Mouse (Mus musculus): Measurements from ENCODE around the gene S1pr1. TPM values are rescaled to one million over a fixed set of nuclear protein-coding genes. Genes with fewer than 3 reads are reported as not detected.

Gene S1pr1
- polyA plus RNA-seq, 1 experiment from 2014 or later = 88.9 TPM

GRCm38 (mm10) chr3:115709118-115709574 lies 5.7 kb downstream of the S1pr1 start:
- H3K4me3 ChIP-seq (ENCODE audit: low read length) = no peak overlapping the region; the same call in 1 of the 2 replicates
- H3K36me3 ChIP-seq (ENCODE audit: control insufficient read depth, insufficient read depth) = peaks cover 34% of the 10 kb centered on the region
- WGBS = 58% methylated on average over 6 of the region's 6 CpGs
- H3K9ac ChIP-seq (ENCODE audit: low read length) = no peak overlapping the region
- peak overlapping the region; percentile 34; the same call in 1 of the 2 replicates for H3K4me2 ChIP-seq (ENCODE audit: low read depth, low read length)
- H3K9me3 ChIP-seq (replicated peaks; ENCODE audit: control insufficient read depth, low read length) = no peaks in the 10 kb centered on the region
- no peaks in the 10 kb centered on the region for H3K27me3 ChIP-seq (ENCODE audit: control insufficient read depth, insufficient read depth, low read length)
- peaks cover 35% of the 10 kb centered on the region for H3K4me1 ChIP-seq (ENCODE audit: control insufficient read depth, insufficient read depth, low read length)
- peak overlapping the region; percentile 52 for H3K27ac ChIP-seq (ENCODE audit: low read length)
- peak; percentile 62 for ATAC-seq (replicated peaks; ENCODE audit: extremely low read depth, insufficient read depth, low FRiP score)

GRCm38 (mm10) chr3:115706736-115707135 lies 8.1 kb downstream of the S1pr1 start:
- no peak overlapping the region for H3K4me3 ChIP-seq (ENCODE audit: low read length)
- no peak overlapping the region for H3K4me2 ChIP-seq (ENCODE audit: low read depth, low read length)
- 94% methylated on average over 2 of the region's 2 CpGs for WGBS
- H3K27ac ChIP-seq (ENCODE audit: low read length) = no peak overlapping the region
- H3K4me1 ChIP-seq (ENCODE audit: control insufficient read depth, insufficient read depth, low read length) = peaks cover 27% of the 10 kb centered on the region
- ATAC-seq (replicated peaks; ENCODE audit: extremely low read depth, insufficient read depth, low FRiP score) = no peak
- peaks cover 30% of the 10 kb centered on the region for H3K36me3 ChIP-seq (ENCODE audit: control insufficient read depth, insufficient read depth)
- H3K9ac ChIP-seq (ENCODE audit: low read length) = no peak overlapping the region
- no peaks in the 10 kb centered on the region for H3K9me3 ChIP-seq (replicated peaks; ENCODE audit: control insufficient read depth, low read length)
- H3K27me3 ChIP-seq (ENCODE audit: control insufficient read depth, insufficient read depth, low read length) = no peaks in the 10 kb centered on the region

GRCm38 (mm10) chr3:115704254-115704908 lies 10.5 kb downstream of the S1pr1 start:
- Histone ChIP-seq H3K4me2 (ENCODE audit: low read depth, low read length) (no peak overlapping the region), H3K9ac (ENCODE audit: low read length) (no peak overlapping the region), H3K4me1 (ENCODE audit: control insufficient read depth, insufficient read depth, low read length) (peaks cover 11% of the 10 kb centered on the region), H3K9me3 (replicated peaks; ENCODE audit: control insufficient read depth, low read length) (no peaks in the 10 kb centered on the region), H3K36me3 (ENCODE audit: control insufficient read depth, insufficient read depth) (peaks cover 21% of the 10 kb centered on the region), H3K4me3 (ENCODE audit: low read length) (no peak overlapping the region), H3K27me3 (ENCODE audit: control insufficient read depth, insufficient read depth, low read length) (no peaks in the 10 kb centered on the region), H3K27ac (ENCODE audit: low read length) (0 out of 2 replicates have a peak overlapping the region, but pooled peaks have one; percentile 29)
- ATAC-seq (replicated peaks; ENCODE audit: extremely low read depth, insufficient read depth, low FRiP score) = no peak
- 75% methylated on average over 9 of the region's 9 CpGs for WGBS

- H3K4me1 ChIP-seq (ENCODE audit: control insufficient read depth, insufficient read depth, low read length) = peaks cover 5% of the 10 kb centered on the region
- H3K9me3 ChIP-seq (replicated peaks; ENCODE audit: control insufficient read depth, low read length) = no peaks in the 10 kb centered on the region
- no peaks in the 10 kb centered on the region for H3K27me3 ChIP-seq (ENCODE audit: control insufficient read depth, insufficient read depth, low read length)
- H3K4me3 ChIP-seq (ENCODE audit: low read length) = no peak overlapping the region
- H3K9ac ChIP-seq (ENCODE audit: low read length) = no peak overlapping the region
- peaks cover 19% of the 10 kb centered on the region for H3K36me3 ChIP-seq (ENCODE audit: control insufficient read depth, insufficient read depth)
- H3K4me2 ChIP-seq (ENCODE audit: low read depth, low read length) = no peak overlapping the region
- 95% methylated on average over 8 of the region's 8 CpGs for WGBS
- ATAC-seq (replicated peaks; ENCODE audit: extremely low read depth, insufficient read depth, low FRiP score) = no peak
- H3K27ac ChIP-seq (ENCODE audit: low read length) = no peak overlapping the region
These were observed 11.2 kb downstream of the S1pr1 start for GRCm38 (mm10) chr3:115703720-115704119.

GRCm38 (mm10) chr3:115702089-115702488 lies 12.8 kb downstream of the S1pr1 start:
- no peak for ATAC-seq (replicated peaks; ENCODE audit: extremely low read depth, insufficient read depth, low FRiP score)

GRCm38 (mm10) chr3:115695194-115695891 lies 19.5 kb downstream of the S1pr1 start:
- no peak for ATAC-seq (replicated peaks; ENCODE audit: extremely low read depth, insufficient read depth, low FRiP score)
- Histone ChIP-seq H3K36me3 (ENCODE audit: control insufficient read depth, insufficient read depth) (no peaks in the 10 kb centered on the region), H3K27ac (ENCODE audit: low read length) (no peak overlapping the region), H3K9me3 (replicated peaks; ENCODE audit: control insufficient read depth, low read length) (no peaks in the 10 kb centered on the region), H3K4me3 (ENCODE audit: low read length) (no peak overlapping the region), H3K4me2 (ENCODE audit: low read depth, low read length) (no peak overlapping the region), H3K9ac (ENCODE audit: low read length) (no peak overlapping the region), H3K4me1 (ENCODE audit: control insufficient read depth, insufficient read depth, low read length) (0 out of 2 replicates have a peak, but pooled peaks cover 2% of the 10 kb centered on the region), H3K27me3 (ENCODE audit: control insufficient read depth, insufficient read depth, low read length) (no peaks in the 10 kb centered on the region)
- 78% methylated on average over 8 of the region's 8 CpGs for WGBS

More at GRCm38 (mm10) chr3:115702089-115702488, 12.8 kb downstream of the S1pr1 start:
- no peak overlapping the region for H3K27ac ChIP-seq (ENCODE audit: low read length)
- 44% methylated on average over 2 of the region's 2 CpGs for WGBS
- H3K4me2 ChIP-seq (ENCODE audit: low read depth, low read length) = no peak overlapping the region
- peaks cover 15% of the 10 kb centered on the region for H3K36me3 ChIP-seq (ENCODE audit: control insufficient read depth, insufficient read depth)
- 0 out of 2 replicates have a peak, but pooled peaks cover 2% of the 10 kb centered on the region for H3K4me1 ChIP-seq (ENCODE audit: control insufficient read depth, insufficient read depth, low read length)
- no peaks in the 10 kb centered on the region for H3K9me3 ChIP-seq (replicated peaks; ENCODE audit: control insufficient read depth, low read length)
- no peak overlapping the region for H3K4me3 ChIP-seq (ENCODE audit: low read length)
- no peaks in the 10 kb centered on the region for H3K27me3 ChIP-seq (ENCODE audit: control insufficient read depth, insufficient read depth, low read length)
- no peak overlapping the region for H3K9ac ChIP-seq (ENCODE audit: low read length)

- Histone ChIP-seq H3K4me1 (ENCODE audit: control insufficient read depth, insufficient read depth, low read length) (0 out of 2 replicates have a peak, but pooled peaks cover 2% of the 10 kb centered on the region), H3K4me3 (ENCODE audit: low read length) (no peak overlapping the region), H3K4me2 (ENCODE audit: low read depth, low read length) (no peak overlapping the region), H3K9me3 (replicated peaks; ENCODE audit: control insufficient read depth, low read length) (no peaks in the 10 kb centered on the region), H3K9ac (ENCODE audit: low read length) (no peak overlapping the region), H3K27me3 (ENCODE audit: control insufficient read depth, insufficient read depth, low read length) (no peaks in the 10 kb centered on the region), H3K36me3 (ENCODE audit: control insufficient read depth, insufficient read depth) (no peaks in the 10 kb centered on the region), H3K27ac (ENCODE audit: low read length) (no peak overlapping the region)
- ATAC-seq (replicated peaks; ENCODE audit: extremely low read depth, insufficient read depth, low FRiP score) = no peak
- WGBS = 88% methylated on average over 5 of the region's 5 CpGs
These were observed 20.7 kb downstream of the S1pr1 start for GRCm38 (mm10) chr3:115694168-115694567.

GRCm38 (mm10) chr3:115693390-115693789 lies 21.5 kb downstream of the S1pr1 start:
- H3K4me1 ChIP-seq (ENCODE audit: control insufficient read depth, insufficient read depth, low read length) = 0 out of 2 replicates have a peak, but pooled peaks cover 2% of the 10 kb centered on the region
- 41% methylated on average over 12 of the region's 12 CpGs for WGBS

GRCm38 (mm10) chr3:115692857-115693256 lies 22.0 kb downstream of the S1pr1 start:
- Histone ChIP-seq H3K27ac (ENCODE audit: low read length) (peak overlapping the region; percentile 32), H3K27me3 (ENCODE audit: control insufficient read depth, insufficient read depth, low read length) (no peaks in the 10 kb centered on the region), H3K4me2 (ENCODE audit: low read depth, low read length) (no peak overlapping the region), H3K9ac (ENCODE audit: low read length) (no peak overlapping the region), H3K4me1 (ENCODE audit: control insufficient read depth, insufficient read depth, low read length) (0 out of 2 replicates have a peak, but pooled peaks cover 2% of the 10 kb centered on the region), H3K9me3 (replicated peaks; ENCODE audit: control insufficient read depth, low read length) (no peaks in the 10 kb centered on the region), H3K36me3 (ENCODE audit: control insufficient read depth, insufficient read depth) (no peaks in the 10 kb centered on the region), H3K4me3 (ENCODE audit: low read length) (no peak overlapping the region)
- no peak for ATAC-seq (replicated peaks; ENCODE audit: extremely low read depth, insufficient read depth, low FRiP score)
- WGBS = 40% methylated on average over 4 of the region's 4 CpGs

More at GRCm38 (mm10) chr3:115693390-115693789, 21.5 kb downstream of the S1pr1 start:
- Histone ChIP-seq H3K27me3 (ENCODE audit: control insufficient read depth, insufficient read depth, low read length) (no peaks in the 10 kb centered on the region), H3K9me3 (replicated peaks; ENCODE audit: control insufficient read depth, low read length) (no peaks in the 10 kb centered on the region), H3K4me2 (ENCODE audit: low read depth, low read length) (no peak overlapping the region), H3K9ac (ENCODE audit: low read length) (no peak overlapping the region), H3K36me3 (ENCODE audit: control insufficient read depth, insufficient read depth) (no peaks in the 10 kb centered on the region), H3K4me3 (ENCODE audit: low read length) (no peak overlapping the region), H3K27ac (ENCODE audit: low read length) (peak overlapping the region; percentile 48)
- ATAC-seq (replicated peaks; ENCODE audit: extremely low read depth, insufficient read depth, low FRiP score) = peak; percentile 34; the same call in 1 of the 2 replicates

All from heart, embryonic 16.5 days (tissue).